Mouse (Mus musculus): ENCODE measurements around the gene Rcor1. TPM values are rescaled to one million over a fixed set of nuclear protein-coding genes. Genes with fewer than 3 reads are reported as not detected.
A peak's percentile ranks its signal among the peaks of the same experiment; 100 is the strongest.

Gene Rcor1
- polyA plus RNA-seq, 1 experiment: 12.0 TPM

DNA sequence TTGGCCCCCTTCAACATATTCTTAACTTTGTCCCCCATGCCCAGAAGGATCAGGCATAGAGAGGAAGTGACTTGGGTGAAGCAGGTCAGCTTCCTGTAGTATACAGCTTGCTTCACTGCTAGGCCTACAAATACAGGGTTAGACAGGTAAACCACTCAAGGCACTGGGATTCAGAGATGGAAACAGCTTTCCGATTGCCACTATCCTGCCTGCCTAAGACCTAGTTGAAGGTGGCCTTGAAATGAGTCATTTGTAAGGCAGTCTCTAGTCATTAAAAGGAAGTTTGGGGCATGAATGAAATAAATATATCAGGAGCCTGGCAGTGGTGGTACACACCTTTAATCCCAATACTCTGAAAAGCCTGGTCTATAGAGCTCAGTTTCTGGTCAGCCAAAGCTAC, 47.9 kb downstream of the Rcor1 start:
- TF ChIP-seq CTCF (IDR thresholded peaks at IDR 0.05; ENCODE audit: insufficient read depth, low read length): no peak
- no peak for TF ChIP-seq POLR2A (IDR thresholded peaks at IDR 0.05; ENCODE audit: borderline replicate concordance, extremely low read depth, low read depth, low read length)
- Histone ChIP-seq H3K4me1 (ENCODE audit: control insufficient read depth, insufficient read depth, low read length) (peaks cover 11% of the 10 kb centered on the region), H3K4me3 (replicated peaks; ENCODE audit: extremely low read depth, low read depth, low read length) (no peak overlapping the region)
- no peak for DNase-seq
- WGBS: 93% methylated on average over 1 of the region's 1 CpGs

DNA sequence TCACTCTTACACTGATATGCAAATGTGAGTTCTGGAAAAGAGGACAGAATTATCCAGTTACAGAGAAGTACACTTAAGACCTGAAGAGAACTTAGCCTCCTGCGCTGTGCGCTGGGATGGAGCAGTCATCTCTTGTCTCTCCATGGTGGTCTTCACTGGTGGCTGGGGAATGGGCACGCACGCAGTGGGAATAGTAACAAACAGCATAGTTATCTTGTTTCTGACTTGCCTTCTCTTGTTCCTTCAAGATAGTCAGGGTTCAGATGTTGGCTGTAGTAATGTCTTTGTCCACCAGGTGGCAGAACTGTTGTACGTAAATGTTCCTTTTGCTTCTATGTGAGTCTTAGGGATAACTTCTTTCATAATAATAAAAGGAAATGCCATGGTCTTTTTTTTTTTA, 49.0 kb downstream of the Rcor1 start:
- Histone ChIP-seq H3K4me1 (ENCODE audit: control insufficient read depth, insufficient read depth, low read length) (peaks cover 11% of the 10 kb centered on the region), H3K4me3 (replicated peaks; ENCODE audit: extremely low read depth, low read depth, low read length) (no peak overlapping the region)
- peak; percentile 63 for DNase-seq
- 21% methylated on average over 5 of the region's 5 CpGs for WGBS
- TF ChIP-seq CTCF (IDR thresholded peaks at IDR 0.05; ENCODE audit: insufficient read depth, low read length): peak; percentile 40; the same call in 1 of the 2 replicates
- no peak for TF ChIP-seq POLR2A (IDR thresholded peaks at IDR 0.05; ENCODE audit: borderline replicate concordance, extremely low read depth, low read depth, low read length)

DNA sequence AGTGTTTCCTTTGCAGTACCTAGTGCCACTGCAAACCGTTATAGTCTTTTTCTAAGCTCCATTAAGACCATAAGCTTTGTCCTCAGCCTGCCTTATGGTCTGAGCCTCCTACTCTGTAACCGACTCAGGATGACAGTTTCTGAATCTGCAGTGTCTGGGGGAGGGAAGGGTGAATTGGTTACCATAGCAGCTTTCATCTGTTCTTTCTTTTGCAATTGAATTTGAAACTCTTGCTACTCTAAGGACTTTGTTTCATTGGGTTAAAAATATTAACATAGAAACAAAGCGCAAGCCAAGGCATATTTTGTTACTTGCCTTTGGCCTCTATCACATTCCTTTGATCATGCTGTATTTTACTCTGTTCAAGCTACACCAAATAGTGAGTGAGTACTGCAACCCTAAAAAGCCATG, 49.6 kb downstream of the Rcor1 start:
- TF ChIP-seq POLR2A (IDR thresholded peaks at IDR 0.05; ENCODE audit: borderline replicate concordance, extremely low read depth, low read depth, low read length) (no peak), CTCF (IDR thresholded peaks at IDR 0.05; ENCODE audit: insufficient read depth, low read length) (no peak)
- H3K4me3 ChIP-seq (replicated peaks; ENCODE audit: extremely low read depth, low read depth, low read length): no peak overlapping the region
- 48% methylated on average over 3 of the region's 3 CpGs for WGBS
- peaks cover 15% of the 10 kb centered on the region for H3K4me1 ChIP-seq (ENCODE audit: control insufficient read depth, insufficient read depth, low read length)
- no peak for DNase-seq

DNA sequence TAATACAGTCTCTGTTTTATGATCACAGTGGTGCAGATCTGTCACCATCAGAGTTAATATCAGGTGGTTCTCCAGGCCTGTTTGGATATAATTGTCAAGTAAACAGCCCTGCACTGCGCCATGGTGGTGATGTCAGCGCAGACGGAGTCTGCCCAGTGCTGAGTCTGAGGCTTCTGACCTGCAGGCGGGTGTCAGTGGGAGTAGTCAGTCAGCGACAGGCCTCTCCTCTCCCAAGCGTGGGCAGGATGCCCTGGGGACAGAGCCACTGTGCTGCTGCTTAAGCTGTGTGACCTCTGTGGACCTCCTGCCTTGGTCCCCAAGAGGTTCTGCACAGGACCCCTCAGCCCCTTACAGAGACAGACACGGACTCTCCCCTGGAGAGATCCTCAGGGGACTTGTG, 50.0 kb downstream of the Rcor1 start:
- DNase-seq: no peak
- WGBS: 58% methylated on average over 7 of the region's 7 CpGs
- Histone ChIP-seq H3K4me3 (replicated peaks; ENCODE audit: extremely low read depth, low read depth, low read length) (no peak overlapping the region), H3K4me1 (ENCODE audit: control insufficient read depth, insufficient read depth, low read length) (peaks cover 19% of the 10 kb centered on the region)
- TF ChIP-seq CTCF (IDR thresholded peaks at IDR 0.05; ENCODE audit: insufficient read depth, low read length): no peak
- no peak for TF ChIP-seq POLR2A (IDR thresholded peaks at IDR 0.05; ENCODE audit: borderline replicate concordance, extremely low read depth, low read depth, low read length)

DNA sequence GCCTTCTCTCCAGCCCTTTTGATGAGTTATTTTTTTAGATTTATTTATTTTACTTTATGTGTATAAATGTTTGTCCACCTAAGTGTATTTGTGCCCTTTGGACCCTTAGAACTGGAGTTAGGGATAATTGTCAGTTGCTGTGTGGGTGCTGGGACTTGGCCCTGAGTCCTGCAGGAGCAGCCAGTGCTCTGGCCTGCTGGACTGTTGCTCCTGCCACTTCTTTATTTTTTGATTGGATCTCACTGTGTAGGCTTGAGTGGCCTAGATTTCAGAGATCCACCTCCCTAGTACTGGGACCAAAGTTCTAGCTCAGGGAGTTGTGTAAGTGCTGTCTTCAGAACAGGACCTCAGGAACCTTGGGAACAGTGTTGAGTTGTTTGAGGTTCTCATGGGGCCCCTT, 51.6 kb downstream of the Rcor1 start:
- H3K4me1 ChIP-seq (ENCODE audit: control insufficient read depth, insufficient read depth, low read length): peaks cover 22% of the 10 kb centered on the region
- no peak overlapping the region for H3K4me3 ChIP-seq (replicated peaks; ENCODE audit: extremely low read depth, low read depth, low read length)
- DNase-seq: no peak
- TF ChIP-seq POLR2A (IDR thresholded peaks at IDR 0.05; ENCODE audit: borderline replicate concordance, extremely low read depth, low read depth, low read length) (no peak), CTCF (IDR thresholded peaks at IDR 0.05; ENCODE audit: insufficient read depth, low read length) (no peak)

DNA sequence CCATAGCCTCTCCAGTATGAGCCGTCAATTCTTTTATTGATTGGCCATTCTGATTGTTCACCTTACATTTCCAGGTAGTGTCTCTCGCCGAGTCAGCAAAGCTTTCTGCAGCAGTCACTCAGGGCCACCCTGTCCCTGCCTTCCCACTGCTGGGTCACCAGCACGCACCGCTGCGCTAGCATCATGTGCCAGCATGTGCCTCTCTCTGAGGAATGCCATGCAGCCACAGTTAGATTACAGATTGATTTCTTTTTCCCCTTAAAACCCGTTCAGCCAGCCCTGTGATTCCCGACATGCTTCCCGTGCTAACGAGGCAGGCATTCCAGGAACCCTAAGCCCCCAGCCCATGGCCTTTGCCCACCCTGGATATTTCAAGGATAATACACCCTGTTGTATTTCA, 52.8 kb downstream of the Rcor1 start:
- H3K4me1 ChIP-seq (ENCODE audit: control insufficient read depth, insufficient read depth, low read length): peaks cover 22% of the 10 kb centered on the region
- no peak for TF ChIP-seq POLR2A (IDR thresholded peaks at IDR 0.05; ENCODE audit: borderline replicate concordance, extremely low read depth, low read depth, low read length)
- TF ChIP-seq CTCF (IDR thresholded peaks at IDR 0.05; ENCODE audit: insufficient read depth, low read length): no peak
- no peak for DNase-seq
- no peak overlapping the region for H3K4me3 ChIP-seq (replicated peaks; ENCODE audit: extremely low read depth, low read depth, low read length)
- 88% methylated on average over 10 of the region's 10 CpGs for WGBS

DNA sequence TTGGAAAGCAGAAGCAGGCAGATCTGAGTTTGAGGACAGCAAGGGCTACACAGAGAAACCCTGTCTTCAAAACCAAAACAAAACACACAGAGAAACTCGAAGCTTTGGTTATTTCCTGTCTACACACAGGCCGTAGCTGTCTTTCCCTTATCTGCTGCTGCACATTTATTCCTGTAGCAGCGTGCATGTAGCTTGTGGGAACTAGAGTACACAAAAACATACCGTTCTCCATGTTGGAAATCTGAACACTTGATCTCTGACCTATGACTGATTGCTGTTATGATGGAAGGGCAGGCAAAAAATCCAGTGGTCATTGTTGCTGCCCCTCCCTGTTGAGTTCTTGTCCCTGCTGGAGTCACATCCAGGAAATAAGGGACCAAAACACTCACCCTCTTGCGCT, 54.9 kb downstream of the Rcor1 start:
- WGBS: 27% methylated on average over 5 of the region's 5 CpGs
- DNase-seq: no peak
- no peak for TF ChIP-seq POLR2A (IDR thresholded peaks at IDR 0.05; ENCODE audit: borderline replicate concordance, extremely low read depth, low read depth, low read length)
- no peak for TF ChIP-seq CTCF (IDR thresholded peaks at IDR 0.05; ENCODE audit: insufficient read depth, low read length)
- Histone ChIP-seq H3K4me1 (ENCODE audit: control insufficient read depth, insufficient read depth, low read length) (peaks cover 15% of the 10 kb centered on the region), H3K4me3 (replicated peaks; ENCODE audit: extremely low read depth, low read depth, low read length) (no peak overlapping the region)

DNA sequence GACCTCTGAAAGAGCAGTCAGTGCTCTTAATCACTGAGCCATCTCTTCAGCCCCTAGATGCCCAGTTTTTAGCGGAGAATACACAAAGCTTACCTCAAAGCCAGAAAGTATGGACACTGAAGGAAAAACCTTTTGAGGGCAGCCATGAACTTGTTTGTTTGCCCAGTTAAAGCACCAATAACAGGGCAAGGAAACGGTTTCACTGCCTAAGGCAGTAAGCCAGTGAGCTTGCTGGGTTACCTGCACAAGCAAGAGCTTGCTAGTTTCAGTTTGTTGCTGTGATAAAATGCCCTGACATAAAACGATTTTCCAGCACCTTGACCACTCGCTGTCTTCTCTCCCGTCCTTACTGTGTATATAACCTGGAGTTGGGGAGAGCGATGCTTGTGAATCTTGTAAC, 55.9 kb downstream of the Rcor1 start:
- DNase-seq: no peak
- Histone ChIP-seq H3K4me1 (ENCODE audit: control insufficient read depth, insufficient read depth, low read length) (peaks cover 13% of the 10 kb centered on the region), H3K4me3 (replicated peaks; ENCODE audit: extremely low read depth, low read depth, low read length) (no peak overlapping the region)
- TF ChIP-seq CTCF (IDR thresholded peaks at IDR 0.05; ENCODE audit: insufficient read depth, low read length) (no peak), POLR2A (IDR thresholded peaks at IDR 0.05; ENCODE audit: borderline replicate concordance, extremely low read depth, low read depth, low read length) (no peak)
- 90% methylated on average over 6 of the region's 6 CpGs for WGBS

DNA sequence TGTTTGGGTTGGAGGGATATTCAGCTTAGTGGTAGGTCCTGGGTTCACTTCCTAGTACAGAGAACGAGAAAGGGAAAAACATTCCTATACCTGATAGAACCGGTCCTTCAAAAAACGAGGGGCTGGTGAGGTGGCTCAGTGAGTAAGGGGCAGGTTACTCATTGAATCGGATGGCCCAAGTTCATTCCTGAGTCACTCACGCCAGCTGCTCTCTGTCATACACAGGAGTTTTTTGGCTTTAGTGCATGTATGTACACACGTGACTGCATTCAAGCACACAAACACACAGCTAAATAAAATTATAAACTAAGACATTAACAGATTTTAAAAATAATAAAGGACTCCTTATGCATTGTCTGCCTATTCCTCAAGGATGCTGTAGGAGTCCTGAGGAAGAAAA, 57.1 kb downstream of the Rcor1 start:
- peaks cover 12% of the 10 kb centered on the region for H3K4me1 ChIP-seq (ENCODE audit: control insufficient read depth, insufficient read depth, low read length)
- no peak for DNase-seq
- WGBS: 79% methylated on average over 6 of the region's 6 CpGs
- no peak overlapping the region for H3K4me3 ChIP-seq (replicated peaks; ENCODE audit: extremely low read depth, low read depth, low read length)
- TF ChIP-seq POLR2A (IDR thresholded peaks at IDR 0.05; ENCODE audit: borderline replicate concordance, extremely low read depth, low read depth, low read length) (no peak), CTCF (IDR thresholded peaks at IDR 0.05; ENCODE audit: insufficient read depth, low read length) (no peak)

DNA sequence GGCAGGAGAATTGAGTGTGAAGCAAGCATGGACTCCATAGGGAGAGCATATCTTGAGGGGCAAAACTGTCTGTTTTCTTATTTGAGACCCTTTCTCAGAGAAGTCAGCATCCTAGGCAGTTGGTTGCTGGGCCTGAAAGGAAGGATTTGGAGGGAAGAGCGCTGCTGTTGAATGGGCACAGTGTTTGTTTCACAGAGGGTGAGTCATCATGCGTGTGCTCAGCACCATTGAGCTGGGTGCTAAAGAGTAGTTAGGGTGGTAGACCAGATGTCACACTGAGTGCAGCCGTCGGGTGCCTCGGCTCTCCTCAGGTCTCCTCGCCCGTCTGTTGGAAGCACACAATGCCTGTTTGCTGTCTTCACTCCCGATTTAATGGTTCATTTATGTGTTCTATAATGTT, 57.9 kb downstream of the Rcor1 start:
- Histone ChIP-seq H3K4me3 (replicated peaks; ENCODE audit: extremely low read depth, low read depth, low read length) (no peak overlapping the region), H3K4me1 (ENCODE audit: control insufficient read depth, insufficient read depth, low read length) (peaks cover 10% of the 10 kb centered on the region)
- TF ChIP-seq CTCF (IDR thresholded peaks at IDR 0.05; ENCODE audit: insufficient read depth, low read length) (no peak), POLR2A (IDR thresholded peaks at IDR 0.05; ENCODE audit: borderline replicate concordance, extremely low read depth, low read depth, low read length) (no peak)
- DNase-seq: no peak
- 93% methylated on average over 8 of the region's 8 CpGs for WGBS
